Mouse (Mus musculus): ENCODE measurements at regions not wholly inside any gene's neighbourhood (a gene's known extent, or its start where the extent isn't known, plus 50 kb on each side); places are given as distances from the start of the nearest gene placed in this dataset.

DNA sequence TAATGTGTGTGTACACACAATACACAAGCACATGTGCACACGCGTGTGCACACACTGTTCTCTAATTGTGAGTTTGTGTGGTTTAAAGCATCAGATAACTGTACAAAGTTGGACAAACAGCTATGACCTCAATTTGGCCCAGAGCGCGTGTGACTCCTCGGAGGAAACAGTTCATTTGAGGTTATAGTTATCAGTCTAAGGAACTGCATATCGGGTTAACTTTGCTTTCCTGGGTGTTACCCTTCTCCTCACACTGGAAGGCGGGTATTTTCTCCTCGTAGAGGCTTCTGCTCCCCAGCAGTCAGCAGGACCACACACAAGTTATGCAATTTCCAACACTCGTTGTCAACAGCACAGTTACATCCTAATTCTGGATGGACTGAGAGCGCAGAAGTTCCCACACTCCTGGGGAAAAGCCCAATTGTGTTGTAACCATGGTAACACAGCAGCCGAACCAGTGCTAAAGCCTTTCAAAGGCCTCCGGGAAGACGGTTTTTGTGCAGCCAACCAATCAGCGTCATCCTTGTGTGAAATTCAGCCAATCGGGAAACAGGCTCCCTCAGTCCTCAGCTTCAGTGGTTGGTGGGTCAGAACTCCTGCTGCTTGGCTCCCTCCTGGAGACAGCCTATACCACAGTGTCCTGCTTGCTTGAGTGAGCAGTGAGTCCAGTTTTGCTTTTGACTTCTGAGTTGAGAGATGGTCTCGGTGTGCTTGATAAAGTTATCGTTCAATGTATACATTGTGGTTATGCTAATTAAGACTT lies 198.6 kb upstream of the Hs6st1 start:
- TF ChIP-seq CTCF (conservative IDR thresholded peaks at IDR 0.05; ENCODE audit: low read length) (no peak), POU5F1 (IDR thresholded peaks at IDR 0.05; ENCODE audit: borderline replicate concordance, low read length) (no peak), NANOG (IDR thresholded peaks at IDR 0.05; ENCODE audit: borderline replicate concordance, low read length) (peak; percentile 30; the same call in 1 of the 2 replicates)
- no peaks in the 10 kb centered on the region for H3K9me3 ChIP-seq (ENCODE audit: low read length)
- H3K4me1 ChIP-seq (replicated peaks; ENCODE audit: low read depth, low read length) = peaks cover 30% of the 10 kb centered on the region
- no peaks in the 10 kb centered on the region for H3K36me3 ChIP-seq (ENCODE audit: insufficient read depth, low read length)
- no peaks in the 10 kb centered on the region for H3K27me3 ChIP-seq (ENCODE audit: insufficient read depth, low read length)
- H3K4me3 ChIP-seq (replicated peaks; ENCODE audit: low read length) = 0 out of 2 replicates have a peak overlapping the region, but pooled peaks have one; percentile 13

DNA sequence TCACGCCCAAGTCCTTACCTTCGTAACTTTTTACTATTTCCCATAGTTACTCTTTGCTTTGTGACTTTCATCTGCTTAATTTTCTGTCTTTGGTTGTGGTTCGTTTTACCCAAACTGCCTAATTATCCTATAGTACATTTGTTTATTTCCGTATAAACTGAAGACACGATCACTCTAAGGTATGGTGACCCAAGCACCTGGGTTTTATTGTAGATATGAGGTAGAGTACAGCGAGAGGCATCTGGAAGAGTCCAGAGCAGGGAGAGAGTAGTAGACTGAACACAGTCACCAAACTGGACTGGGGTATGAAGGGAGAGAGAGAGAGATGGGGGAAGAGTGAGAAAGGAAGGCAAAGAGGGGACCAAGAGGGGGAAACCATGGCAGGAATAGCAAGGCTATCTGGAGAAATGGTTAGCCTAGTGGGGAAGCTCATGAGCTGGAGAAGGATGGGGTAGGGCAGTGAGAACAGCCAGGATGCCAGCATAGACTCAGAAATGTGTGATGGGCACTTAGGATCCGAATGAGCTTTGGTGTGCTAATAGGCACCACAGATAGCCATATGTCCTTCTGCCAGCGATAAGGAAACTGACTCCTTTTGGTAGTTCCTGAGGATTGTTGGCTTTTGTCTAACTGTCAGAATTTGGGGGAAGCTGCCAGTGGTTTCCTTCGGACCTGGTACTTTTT lies 197.9 kb upstream of the Hs6st1 start:
- Histone ChIP-seq H3K27me3 (ENCODE audit: insufficient read depth, low read length) (no peaks in the 10 kb centered on the region), H3K9me3 (ENCODE audit: low read length) (no peaks in the 10 kb centered on the region), H3K4me3 (replicated peaks; ENCODE audit: low read length) (no peak overlapping the region), H3K36me3 (ENCODE audit: insufficient read depth, low read length) (no peaks in the 10 kb centered on the region), H3K4me1 (replicated peaks; ENCODE audit: low read depth, low read length) (peaks cover 35% of the 10 kb centered on the region)
- TF ChIP-seq NANOG (IDR thresholded peaks at IDR 0.05; ENCODE audit: borderline replicate concordance, low read length) (no peak), POU5F1 (IDR thresholded peaks at IDR 0.05; ENCODE audit: borderline replicate concordance, low read length) (no peak), CTCF (conservative IDR thresholded peaks at IDR 0.05; ENCODE audit: low read length) (no peak)

DNA sequence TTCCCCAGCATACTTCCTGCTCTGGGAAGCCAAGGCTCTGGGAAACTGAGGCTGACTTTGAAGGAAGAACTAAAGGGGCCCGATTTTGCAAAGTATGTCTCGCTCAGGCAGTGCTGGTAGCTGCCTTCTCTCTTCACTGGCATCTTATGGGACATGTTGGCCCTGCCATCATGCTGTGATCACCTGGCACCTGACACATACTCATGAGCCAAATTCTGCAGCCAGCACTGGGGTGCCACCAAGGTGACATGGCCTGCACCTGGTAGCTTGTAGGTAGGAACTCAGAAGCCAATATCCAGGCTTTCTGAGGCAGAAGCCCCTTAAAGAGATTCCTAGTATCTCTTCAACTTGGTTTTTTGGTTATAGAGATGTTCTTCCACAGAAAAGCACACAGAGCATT lies 195.2 kb upstream of the Hs6st1 start:
- Histone ChIP-seq H3K36me3 (ENCODE audit: insufficient read depth, low read length) (no peaks in the 10 kb centered on the region), H3K27me3 (ENCODE audit: insufficient read depth, low read length) (no peaks in the 10 kb centered on the region), H3K4me1 (replicated peaks; ENCODE audit: low read depth, low read length) (peaks cover 48% of the 10 kb centered on the region), H3K4me3 (replicated peaks; ENCODE audit: low read length) (no peak overlapping the region), H3K9me3 (ENCODE audit: low read length) (no peaks in the 10 kb centered on the region)
- TF ChIP-seq NANOG (IDR thresholded peaks at IDR 0.05; ENCODE audit: borderline replicate concordance, low read length) = no peak
- no peak for TF ChIP-seq CTCF (conservative IDR thresholded peaks at IDR 0.05; ENCODE audit: low read length)
- no peak for TF ChIP-seq POU5F1 (IDR thresholded peaks at IDR 0.05; ENCODE audit: borderline replicate concordance, low read length)

DNA sequence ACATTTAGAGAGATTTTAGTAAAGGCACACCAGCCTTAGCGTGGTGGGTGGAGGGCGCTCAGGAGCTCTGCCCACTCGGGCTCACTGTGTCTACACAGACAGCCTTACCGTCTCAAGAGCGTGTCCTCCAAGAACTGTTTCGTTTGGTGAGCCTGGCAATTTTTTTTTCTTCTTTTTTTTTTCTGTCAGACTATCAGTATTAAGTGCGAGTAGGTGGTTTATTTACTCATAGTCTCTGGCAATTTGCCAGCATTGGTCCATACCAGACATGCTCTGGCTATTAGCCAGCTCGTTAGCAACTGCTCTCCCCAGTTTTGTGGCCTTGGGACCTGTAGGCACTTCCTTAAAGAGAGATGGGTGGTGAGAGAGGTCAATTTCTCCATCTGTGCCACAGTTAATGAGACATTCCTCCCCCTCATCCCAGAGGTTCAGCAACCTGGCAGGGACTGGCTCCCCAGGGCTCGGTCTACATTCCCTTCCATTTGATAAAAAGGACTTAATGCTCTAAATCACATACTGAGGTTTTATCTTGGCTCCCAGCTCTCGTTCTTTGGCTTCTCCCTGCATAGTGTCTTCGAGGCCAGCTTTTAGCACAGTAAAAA lies 192.9 kb upstream of the Hs6st1 start:
- Histone ChIP-seq H3K4me1 (replicated peaks; ENCODE audit: low read depth, low read length) (peaks cover 57% of the 10 kb centered on the region), H3K9me3 (ENCODE audit: low read length) (no peaks in the 10 kb centered on the region), H3K4me3 (replicated peaks; ENCODE audit: low read length) (no peak overlapping the region), H3K36me3 (ENCODE audit: insufficient read depth, low read length) (no peaks in the 10 kb centered on the region), H3K27me3 (ENCODE audit: insufficient read depth, low read length) (no peaks in the 10 kb centered on the region)
- no peak for TF ChIP-seq POU5F1 (IDR thresholded peaks at IDR 0.05; ENCODE audit: borderline replicate concordance, low read length)

DNA sequence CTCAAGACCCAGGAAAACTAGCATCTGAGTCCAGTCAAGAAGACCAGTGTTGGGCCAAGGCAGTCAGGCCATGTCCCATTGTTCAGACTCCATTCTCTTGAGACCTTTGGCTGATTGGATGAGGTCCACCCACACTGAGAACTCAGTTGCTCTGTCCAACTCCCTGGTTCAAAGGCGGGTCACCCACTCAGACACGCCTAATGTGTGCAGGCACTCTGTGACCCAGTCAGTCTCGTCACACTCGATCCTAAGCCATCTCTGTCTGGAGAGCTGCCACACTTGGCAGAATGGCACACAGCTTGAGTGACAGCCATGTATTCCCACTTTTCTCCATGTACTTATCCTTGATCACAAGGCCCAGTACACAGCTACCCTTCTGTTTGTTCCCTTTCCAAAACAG lies 189.8 kb upstream of the Hs6st1 start:
- Histone ChIP-seq H3K4me3 (replicated peaks; ENCODE audit: low read length) (no peak overlapping the region), H3K9me3 (ENCODE audit: low read length) (no peaks in the 10 kb centered on the region), H3K27me3 (ENCODE audit: insufficient read depth, low read length) (no peaks in the 10 kb centered on the region), H3K4me1 (replicated peaks; ENCODE audit: low read depth, low read length) (peaks cover 64% of the 10 kb centered on the region), H3K36me3 (ENCODE audit: insufficient read depth, low read length) (no peaks in the 10 kb centered on the region)
- TF ChIP-seq CTCF (conservative IDR thresholded peaks at IDR 0.05; ENCODE audit: low read length) = no peak
- no peak for TF ChIP-seq NANOG (IDR thresholded peaks at IDR 0.05; ENCODE audit: borderline replicate concordance, low read length)
- no peak for TF ChIP-seq POU5F1 (IDR thresholded peaks at IDR 0.05; ENCODE audit: borderline replicate concordance, low read length)

DNA sequence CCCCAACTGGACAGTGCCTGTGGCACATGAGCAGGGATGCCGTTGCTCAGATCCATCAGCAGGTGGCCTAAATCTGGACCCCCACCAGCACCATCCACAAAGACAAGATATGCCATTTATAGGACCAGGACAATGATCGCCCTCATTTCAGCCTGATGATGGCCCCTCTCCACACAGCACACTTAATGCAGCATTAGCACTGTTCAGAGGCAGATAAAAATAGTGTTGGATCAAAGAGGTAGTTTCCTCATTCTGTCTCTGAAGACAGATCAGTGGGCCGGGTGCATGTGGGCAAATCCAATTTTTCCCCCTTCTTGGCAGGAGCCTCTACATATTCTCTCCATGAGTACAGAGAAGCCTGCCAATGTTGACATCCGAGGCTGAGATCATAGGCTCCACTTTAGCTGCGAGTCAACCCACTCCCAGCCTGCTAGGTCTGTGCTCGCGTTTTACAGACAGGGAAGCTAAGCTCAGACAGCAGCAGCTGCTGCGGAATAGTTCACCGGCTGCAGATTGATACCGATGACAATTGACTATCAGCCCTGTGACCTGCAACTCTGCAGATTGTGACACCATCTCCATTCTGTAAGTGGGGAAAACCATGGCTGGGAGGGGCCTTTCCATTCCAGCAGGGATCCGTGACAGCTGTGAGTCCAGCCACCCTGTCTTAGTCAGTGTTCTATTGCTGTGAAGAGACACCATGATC lies 188.7 kb upstream of the Hs6st1 start:
- no peak overlapping the region for H3K4me3 ChIP-seq (replicated peaks; ENCODE audit: low read length)
- H3K36me3 ChIP-seq (ENCODE audit: insufficient read depth, low read length) = no peaks in the 10 kb centered on the region
- no peaks in the 10 kb centered on the region for H3K27me3 ChIP-seq (ENCODE audit: insufficient read depth, low read length)
- TF ChIP-seq CTCF (conservative IDR thresholded peaks at IDR 0.05; ENCODE audit: low read length) (no peak), NANOG (IDR thresholded peaks at IDR 0.05; ENCODE audit: borderline replicate concordance, low read length) (no peak), POU5F1 (IDR thresholded peaks at IDR 0.05; ENCODE audit: borderline replicate concordance, low read length) (no peak)
- H3K4me1 ChIP-seq (replicated peaks; ENCODE audit: low read depth, low read length) = peaks cover 75% of the 10 kb centered on the region
- H3K9me3 ChIP-seq (ENCODE audit: low read length) = no peaks in the 10 kb centered on the region

DNA sequence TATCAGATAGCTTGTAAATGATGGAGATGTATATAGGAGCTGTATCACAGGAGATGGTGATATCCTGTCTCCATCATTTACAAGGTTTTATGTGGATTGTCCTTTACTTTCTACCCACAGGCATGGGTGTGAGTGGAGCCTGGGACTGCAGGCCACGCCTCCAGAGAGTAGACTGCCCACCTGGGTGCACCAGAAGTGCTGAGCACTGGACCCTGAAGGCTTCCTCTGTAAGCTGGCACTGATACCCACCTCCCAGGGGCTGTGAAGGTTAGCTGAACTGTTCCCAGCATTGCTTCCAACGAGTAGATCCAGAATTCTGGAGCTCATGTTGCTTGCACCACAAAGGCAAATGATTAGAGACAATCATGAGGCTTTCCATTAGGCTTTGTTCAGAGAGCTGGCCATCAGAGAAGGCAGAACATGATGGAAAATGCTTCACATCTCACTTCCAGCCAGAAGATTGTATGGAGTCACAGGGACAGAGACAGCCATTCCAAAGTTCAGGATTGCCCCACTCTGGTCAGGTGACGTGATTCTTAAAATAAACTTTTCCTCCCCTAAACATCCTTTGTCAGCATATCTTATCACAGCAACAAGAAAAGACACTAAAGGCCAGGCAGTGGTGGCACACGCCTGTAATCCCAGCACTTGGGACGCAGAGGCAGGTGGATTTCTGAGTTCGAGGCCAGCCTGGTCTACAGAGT lies 187.5 kb upstream of the Hs6st1 start:
- peaks cover 73% of the 10 kb centered on the region for H3K4me1 ChIP-seq (replicated peaks; ENCODE audit: low read depth, low read length)
- H3K36me3 ChIP-seq (ENCODE audit: insufficient read depth, low read length) = no peaks in the 10 kb centered on the region
- H3K27me3 ChIP-seq (ENCODE audit: insufficient read depth, low read length) = no peaks in the 10 kb centered on the region
- no peak for TF ChIP-seq POU5F1 (IDR thresholded peaks at IDR 0.05; ENCODE audit: borderline replicate concordance, low read length)
- TF ChIP-seq NANOG (IDR thresholded peaks at IDR 0.05; ENCODE audit: borderline replicate concordance, low read length) = no peak
- no peak for TF ChIP-seq CTCF (conservative IDR thresholded peaks at IDR 0.05; ENCODE audit: low read length)
- H3K4me3 ChIP-seq (replicated peaks; ENCODE audit: low read length) = no peak overlapping the region
- H3K9me3 ChIP-seq (ENCODE audit: low read length) = no peaks in the 10 kb centered on the region

DNA sequence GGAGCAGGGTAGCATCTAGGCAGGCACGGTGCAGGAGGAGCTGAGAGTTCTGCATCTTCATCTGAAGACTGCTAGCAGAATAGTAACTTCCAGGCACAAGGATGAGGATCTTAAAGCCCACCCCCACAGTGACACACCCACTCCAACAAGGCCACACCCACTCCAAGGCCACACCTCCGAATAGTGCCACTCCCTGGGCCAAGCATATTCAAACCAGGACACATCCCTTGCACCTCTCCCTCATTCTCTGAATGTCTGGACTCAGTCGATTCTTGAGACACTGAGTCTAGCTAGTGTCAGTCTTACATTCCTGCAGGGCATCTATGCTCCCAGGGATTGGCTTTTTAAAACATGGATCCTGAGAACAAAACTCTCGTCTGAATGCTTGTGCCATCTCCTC lies 186.7 kb upstream of the Hs6st1 start:
- Histone ChIP-seq H3K36me3 (ENCODE audit: insufficient read depth, low read length) (no peaks in the 10 kb centered on the region), H3K9me3 (ENCODE audit: low read length) (no peaks in the 10 kb centered on the region)
- no peak for TF ChIP-seq POU5F1 (IDR thresholded peaks at IDR 0.05; ENCODE audit: borderline replicate concordance, low read length)
- no peak for TF ChIP-seq NANOG (IDR thresholded peaks at IDR 0.05; ENCODE audit: borderline replicate concordance, low read length)
- TF ChIP-seq CTCF (conservative IDR thresholded peaks at IDR 0.05; ENCODE audit: low read length) = no peak

More for the DNA sequence above, 186.7 kb upstream of the Hs6st1 start:
- no peaks in the 10 kb centered on the region for H3K27me3 ChIP-seq (ENCODE audit: insufficient read depth, low read length)
- peaks cover 77% of the 10 kb centered on the region for H3K4me1 ChIP-seq (replicated peaks; ENCODE audit: low read depth, low read length)
- H3K4me3 ChIP-seq (replicated peaks; ENCODE audit: low read length) = no peak overlapping the region

Data from E14TG2a.4 (cell line).